In the genomic region with DNA sequence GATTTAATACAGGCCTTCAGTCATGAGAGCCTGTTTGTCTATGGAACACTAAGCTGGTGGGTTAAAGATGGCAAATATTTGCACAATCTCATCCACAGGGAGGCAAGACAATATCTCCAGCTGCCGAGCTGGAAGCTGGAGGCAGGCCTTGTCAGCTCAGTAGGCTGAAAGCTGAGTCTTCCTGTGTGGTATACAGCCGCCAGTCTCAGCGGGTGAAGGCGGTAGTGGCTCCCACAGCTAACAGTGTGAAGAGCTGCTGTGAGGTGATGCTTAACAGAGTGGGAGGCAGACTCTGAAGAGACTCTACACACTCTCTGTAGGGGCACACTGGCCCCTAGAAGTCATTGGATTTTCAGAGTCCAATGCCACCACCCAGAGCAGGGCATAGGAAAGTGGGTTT, we compare ENCODE assay signal across 29 mouse cellular contexts. TPM values are rescaled to one million over a fixed set of nuclear protein-coding genes. Genes with fewer than 3 reads are reported as not detected.
DNase-seq lines count a peak whose midpoint lies in the region; ATAC-seq and TF ChIP-seq lines count a peak whose summit lies in the region.
"Had no signal": no experiment of that assay in that cellular context is flagged by ENCODE, and none has a peak within 500 bp of the region (broad histone marks: within the 10 kb centered on the region; RNA-seq: fewer than 3 reads in every experiment).

No protein-coding gene starts in this region.

- DNase-seq in heart, embryonic 10.5 days (ENCODE audit: low spot score), result peak; percentile 61
- DNase-seq in heart, adult 8-10 months (ENCODE audit: low spot score), result no peak
- no peak for DNase-seq in midbrain, embryonic 11.5 days (ENCODE audit: low spot score, missing footprints)
- DNase-seq in midbrain, embryonic 14.5 days, result no peak
- DNase-seq in right cerebral cortex, adult 2 months (ENCODE audit: low spot score in 2 of 2), result peak; percentile 17 to 30
- DNase-seq in right cerebral cortex, postnatal 14 days, result no peak
- peak; percentile 11 for DNase-seq in stomach, postnatal 0 days (ENCODE audit: low spot score)
- no peak for DNase-seq in thymus, adult 18-20 months
- DNase-seq: adrenal gland, adult 8-10 months; adrenal gland, postnatal 25 days; cerebellum, adult 11 months; cerebellum, adult 2 months; cerebellum, adult 9-11 months; cerebellum, postnatal 25 days; forebrain, postnatal 0 days; gastrocnemius, postnatal 10 days; gastrocnemius, postnatal 36 days had no signal

- no peak overlapping the region for H3K9ac ChIP-seq in midbrain, embryonic 11.5 days (ENCODE audit: low read length)
- H3K9ac ChIP-seq in midbrain, embryonic 14.5 days (replicated peaks; ENCODE audit: low read length), result no peak overlapping the region
- no peak overlapping the region for H3K9ac ChIP-seq in stomach, postnatal 0 days (ENCODE audit: low read length)
- H3K9ac ChIP-seq: embryonic facial prominence, embryonic 12.5 days; embryonic facial prominence, embryonic 15.5 days; forebrain, postnatal 0 days; hindbrain, embryonic 12.5 days; hindbrain, embryonic 15.5 days had no signal

- TF ChIP-seq EP300 in stomach, postnatal 0 days (optimal IDR thresholded peaks at IDR 0.05), result no peak

- H3K4me2 ChIP-seq in midbrain, embryonic 11.5 days, result no peak overlapping the region
- H3K4me2 ChIP-seq in midbrain, embryonic 14.5 days (ENCODE audit: low read length), result no peak overlapping the region
- no peak overlapping the region for H3K4me2 ChIP-seq in stomach, postnatal 0 days (replicated peaks; ENCODE audit: low read depth)
- H3K4me2 ChIP-seq: embryonic facial prominence, embryonic 12.5 days; embryonic facial prominence, embryonic 15.5 days; heart, embryonic 11.5 days; hindbrain, embryonic 12.5 days; hindbrain, embryonic 15.5 days had no signal

- H3K36me3 ChIP-seq in heart, embryonic 10.5 days, result no peaks in the 10 kb centered on the region
- no peaks in the 10 kb centered on the region for H3K36me3 ChIP-seq in midbrain, embryonic 11.5 days (ENCODE audit: control insufficient read depth, insufficient read depth, low read length)
- no peaks in the 10 kb centered on the region for H3K36me3 ChIP-seq in midbrain, embryonic 14.5 days (ENCODE audit: control insufficient read depth, insufficient read depth, low read length)
- no peaks in the 10 kb centered on the region for H3K36me3 ChIP-seq in stomach, postnatal 0 days (ENCODE audit: control insufficient read depth, insufficient read depth, low read length)
- H3K36me3 ChIP-seq: embryonic facial prominence, embryonic 12.5 days; embryonic facial prominence, embryonic 15.5 days; hindbrain, embryonic 12.5 days; hindbrain, embryonic 15.5 days had no signal

- no peaks in the 10 kb centered on the region for H3K9me3 ChIP-seq in heart, embryonic 10.5 days
- no peaks in the 10 kb centered on the region for H3K9me3 ChIP-seq in midbrain, embryonic 11.5 days (ENCODE audit: control insufficient read depth, low read length)
- no peaks in the 10 kb centered on the region for H3K9me3 ChIP-seq in midbrain, embryonic 14.5 days (ENCODE audit: control insufficient read depth, low read length)
- H3K9me3 ChIP-seq in stomach, postnatal 0 days (ENCODE audit: control insufficient read depth, low read length), result no peaks in the 10 kb centered on the region
- H3K9me3 ChIP-seq: embryonic facial prominence, embryonic 12.5 days; embryonic facial prominence, embryonic 15.5 days; hindbrain, embryonic 12.5 days; hindbrain, embryonic 15.5 days had no signal

- no peak overlapping the region for H3K4me3 ChIP-seq in heart, embryonic 10.5 days
- H3K4me3 ChIP-seq in midbrain, embryonic 11.5 days (ENCODE audit: low read depth, low read length), result no peak overlapping the region
- H3K4me3 ChIP-seq in midbrain, embryonic 14.5 days (replicated peaks; ENCODE audit: low read depth, low read length), result no peak overlapping the region
- H3K4me3 ChIP-seq in stomach, postnatal 0 days (ENCODE audit: low read depth, low read length), result no peak overlapping the region
- H3K4me3 ChIP-seq: embryonic facial prominence, embryonic 12.5 days; embryonic facial prominence, embryonic 15.5 days; hindbrain, embryonic 12.5 days; hindbrain, embryonic 15.5 days had no signal

- H3K27ac ChIP-seq in heart, embryonic 10.5 days, result no peak overlapping the region
- H3K27ac ChIP-seq in midbrain, embryonic 11.5 days (ENCODE audit: low read depth, low read length), result no peak overlapping the region
- no peak overlapping the region for H3K27ac ChIP-seq in midbrain, embryonic 14.5 days (replicated peaks; ENCODE audit: low read depth, low read length)
- H3K27ac ChIP-seq in stomach, postnatal 0 days (replicated peaks), result no peak overlapping the region
- H3K27ac ChIP-seq: embryonic facial prominence, embryonic 12.5 days; embryonic facial prominence, embryonic 15.5 days; hindbrain, embryonic 12.5 days; hindbrain, embryonic 15.5 days had no signal

- no peak for TF ChIP-seq CTCF in stomach, postnatal 0 days (IDR thresholded peaks at IDR 0.05; ENCODE audit: low read depth)

- peak; percentile 70; the same call in 1 of the 2 replicates for ATAC-seq in midbrain, embryonic 11.5 days (ENCODE audit: low FRiP score)
- no peak for ATAC-seq in midbrain, embryonic 14.5 days (ENCODE audit: low FRiP score, low TSS enrichment)
- ATAC-seq in stomach, postnatal 0 days (ENCODE audit: low FRiP score, low TSS enrichment), result no peak
- ATAC-seq: CD4-positive, CD25-positive, alpha-beta regulatory T cell, adult 4 months; forebrain, embryonic 14.5 days; forebrain, postnatal 0 days had no signal

- no peaks in the 10 kb centered on the region for H3K27me3 ChIP-seq in heart, embryonic 10.5 days (ENCODE audit: insufficient read depth, poor library complexity, severe bottlenecking)
- no peaks in the 10 kb centered on the region for H3K27me3 ChIP-seq in midbrain, embryonic 11.5 days (ENCODE audit: control insufficient read depth, insufficient read depth, low read length)
- no peaks in the 10 kb centered on the region for H3K27me3 ChIP-seq in midbrain, embryonic 14.5 days (ENCODE audit: control insufficient read depth, insufficient read depth, low read length)
- no peaks in the 10 kb centered on the region for H3K27me3 ChIP-seq in stomach, postnatal 0 days (ENCODE audit: control insufficient read depth, insufficient read depth, low read length)
- H3K27me3 ChIP-seq: embryonic facial prominence, embryonic 12.5 days; embryonic facial prominence, embryonic 15.5 days; hindbrain, embryonic 12.5 days; hindbrain, embryonic 15.5 days had no signal

- peaks cover 29% of the 10 kb centered on the region for H3K4me1 ChIP-seq in heart, embryonic 10.5 days
- H3K4me1 ChIP-seq in midbrain, embryonic 11.5 days (ENCODE audit: control insufficient read depth, insufficient read depth, low read length), result no peaks in the 10 kb centered on the region
- H3K4me1 ChIP-seq in midbrain, embryonic 14.5 days (ENCODE audit: control insufficient read depth, insufficient read depth, low read length), result no peaks in the 10 kb centered on the region
- no peaks in the 10 kb centered on the region for H3K4me1 ChIP-seq in stomach, postnatal 0 days (replicated peaks; ENCODE audit: control insufficient read depth, insufficient read depth)
- H3K4me1 ChIP-seq: embryonic facial prominence, embryonic 15.5 days; hindbrain, embryonic 15.5 days had no signal

- 54% methylated on average over 4 of the region's 4 CpGs for WGBS in heart, embryonic 10.5 days
- 71% methylated on average over 4 of the region's 4 CpGs for WGBS in midbrain, embryonic 11.5 days
- WGBS in midbrain, embryonic 14.5 days, result 66% methylated on average over 4 of the region's 4 CpGs
- 56% methylated on average over 4 of the region's 4 CpGs for WGBS in stomach, postnatal 0 days

RNA-seq across cellular contexts. Expression of a gene that starts 4.1 kb away (rescaled TPM):
- polyA plus RNA-seq in heart, embryonic 10.5 days (2016; fragmentation: Nextera tagmentation; extraction: Ambion mirVana), result 0.15 and 0.32 TPM in 2 replicates
- total RNA-seq in heart, adult 8-10 months (2022), result under 1 TPM; 0.30 to 0.97 (median 0.44) TPM
- 0.26 and 0.54 TPM in 2 replicates for polyA plus RNA-seq in midbrain, embryonic 11.5 days (2014; fragmentation: Nextera tagmentation; extraction: Ambion mirVana)
- not detected in 2 replicates for polyA plus RNA-seq in midbrain, embryonic 14.5 days (2014; fragmentation: Nextera tagmentation; extraction: Ambion mirVana)
- polyA plus RNA-seq in stomach, postnatal 0 days (2015; fragmentation: Nextera tagmentation; extraction: Ambion mirVana), result not detected in 2 replicates
- total RNA-seq: adrenal gland, adult 8-10 months; adrenal gland, postnatal 25 days; common myeloid progenitor, adult 5-6 weeks; forebrain, postnatal 0 days; gastrocnemius, adult 18-20 months; granulocyte monocyte progenitor cell, adult 5-6 weeks; hematopoietic stem cell, adult 5-6 weeks had no signal
- polyA plus RNA-seq: C2C12; CD4-positive, CD25-positive, alpha-beta regulatory T cell, adult 4 months; cerebellum, adult 2 months; forebrain, embryonic 14.5 days; forebrain, postnatal 0 days; hindbrain, embryonic 12.5 days; hindbrain, embryonic 15.5 days had no signal

RNA-seq across cellular contexts. Expression of a gene that starts 53.5 kb away (rescaled TPM):
- 8.1 and 9.5 TPM in 2 replicates for polyA plus RNA-seq in heart, embryonic 10.5 days (2016; fragmentation: Nextera tagmentation; extraction: Ambion mirVana)
- 10 to 100 TPM in 3 of 4 experiments, 1 to 10 TPM in 1; 9.7 to 11.8 (median 10.8) TPM for total RNA-seq in heart, adult 8-10 months (2022)
- polyA plus RNA-seq in midbrain, embryonic 11.5 days (2014; fragmentation: Nextera tagmentation; extraction: Ambion mirVana), result 12.9 and 13.6 TPM in 2 replicates
- 6.2 and 7.0 TPM in 2 replicates for polyA plus RNA-seq in midbrain, embryonic 14.5 days (2014; fragmentation: Nextera tagmentation; extraction: Ambion mirVana)
- 19.9 and 23.0 TPM in 2 replicates for polyA plus RNA-seq in stomach, postnatal 0 days (2015; fragmentation: Nextera tagmentation; extraction: Ambion mirVana)

Comparison
In these comparisons a context has a peak if more than half of its experiments do, and no peak if none do; other contexts are left out.
1. DNase-seq: peak in heart, embryonic 10.5 days (single experiment), right cerebral cortex, adult 2 months (2 of 2) and stomach, postnatal 0 days (single experiment); none in heart, adult 8-10 months (single experiment), midbrain, embryonic 11.5 days (single experiment), midbrain, embryonic 14.5 days (single experiment), right cerebral cortex, postnatal 14 days (single experiment) and thymus, adult 18-20 months (0 of 2).